Mouse (Mus musculus): ENCODE measurements around the gene Zfyve9.
"Not testable (repeated sequence)": the region's sequence is repeated elsewhere in the genome, so short reads cannot be mapped to it uniquely, and the experiment has no call there.

Gene Zfyve9

DNA sequence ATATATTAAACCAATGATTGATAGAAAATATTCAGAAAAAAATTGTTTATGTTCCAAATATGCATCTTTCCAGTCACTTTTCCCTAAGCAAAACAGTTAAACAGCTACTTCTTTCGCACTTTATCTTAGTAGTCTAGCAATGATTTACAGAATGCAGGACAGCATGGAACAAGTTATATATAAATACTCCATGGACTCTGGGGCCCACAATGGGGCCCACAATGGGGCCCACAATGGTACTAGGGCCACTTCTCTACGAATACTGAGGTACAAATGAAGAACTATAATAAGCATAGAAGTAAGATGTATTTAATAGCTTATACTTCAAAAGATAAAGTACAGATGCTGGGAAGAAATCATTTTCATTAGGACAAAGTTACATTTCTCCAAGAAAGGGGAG, 56.5 kb downstream of the Zfyve9 start:
- DNase-seq (ENCODE audit: low spot score in 2 of 2): no peak

DNA sequence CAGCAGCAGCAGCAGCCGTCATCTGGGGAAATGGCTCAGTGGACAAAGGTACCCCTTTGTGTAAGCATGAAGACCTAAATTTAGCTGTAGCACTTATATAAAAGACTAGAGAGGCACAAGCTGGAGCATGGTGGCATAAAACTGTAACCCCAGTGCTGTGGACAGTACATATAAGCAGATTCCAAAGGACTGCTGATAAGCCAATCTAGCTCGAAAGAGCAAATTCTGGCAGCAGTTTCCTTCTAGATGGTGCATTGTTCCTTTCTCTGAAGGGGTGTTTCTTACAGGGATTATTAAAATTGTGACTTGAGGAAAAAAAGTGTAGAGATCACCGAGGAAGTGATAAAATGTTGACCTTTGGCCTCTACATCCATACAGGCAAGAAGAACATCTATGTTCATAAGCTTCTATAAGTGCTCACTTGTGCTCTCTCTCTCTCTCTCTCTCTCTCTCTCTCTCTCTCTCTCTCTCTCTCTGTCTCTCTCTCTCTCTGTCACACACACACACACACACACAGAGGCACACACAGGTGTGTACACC, 59.3 kb downstream of the Zfyve9 start:
- no peak for DNase-seq (ENCODE audit: low spot score in 2 of 2)

- DNase-seq (ENCODE audit: low spot score in 2 of 2): no peak
Measured at GRCm38 (mm10) chr4:108719349-108719748, 61.2 kb downstream of the Zfyve9 start, which contains the start of gene 3110021N24Rik. Gene 3110021N24Rik, plus strand, starts transcription at chr4:108719649.

DNA sequence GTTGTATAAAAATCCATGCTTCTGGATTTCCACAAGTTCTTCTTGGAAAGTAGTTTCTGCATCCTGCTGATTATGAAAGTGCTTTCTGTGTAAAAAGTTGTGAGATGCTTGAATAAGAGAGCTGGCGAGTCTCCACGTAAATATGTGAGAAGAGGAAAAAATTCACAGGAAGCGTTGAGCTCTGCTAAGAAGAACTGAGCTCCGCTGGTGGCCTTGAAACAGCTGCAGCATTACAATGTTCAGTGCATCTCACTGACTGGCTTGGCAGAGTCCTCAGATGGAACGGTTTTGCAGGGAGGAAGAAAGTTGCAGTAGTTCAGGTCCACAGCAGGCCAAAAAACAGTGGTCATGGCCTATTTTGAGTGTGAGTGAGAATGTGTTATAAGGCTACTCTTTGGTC, 72.4 kb downstream of the Zfyve9 start:
- no peak for DNase-seq (ENCODE audit: low spot score in 2 of 2)

- peak; percentile 35 to 43 for DNase-seq (ENCODE audit: low spot score in 2 of 2)
Measured at GRCm38 (mm10) chr4:108696934-108697333, 83.7 kb downstream of the Zfyve9 start.

DNA sequence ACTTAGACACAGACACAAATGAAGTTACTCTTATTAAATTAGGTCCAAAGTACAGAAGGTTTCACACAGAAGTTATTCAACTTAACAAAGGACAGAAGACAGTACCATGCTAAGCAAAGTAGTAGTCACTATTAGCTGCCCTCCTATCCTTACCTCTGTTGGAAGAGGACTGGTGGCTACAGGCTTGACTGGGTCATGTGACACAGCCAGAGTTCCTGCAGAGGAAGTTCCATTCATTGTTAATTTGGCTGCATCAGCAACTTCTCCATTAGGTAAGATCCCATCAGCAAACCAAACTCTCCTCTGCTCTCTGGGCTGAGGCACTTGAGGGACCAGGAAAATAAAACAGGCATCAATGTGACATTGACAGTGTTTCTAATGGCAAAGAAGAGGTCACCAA, 89.1 kb downstream of the Zfyve9 start:
- no peak for DNase-seq (ENCODE audit: low spot score in 2 of 2)

DNA sequence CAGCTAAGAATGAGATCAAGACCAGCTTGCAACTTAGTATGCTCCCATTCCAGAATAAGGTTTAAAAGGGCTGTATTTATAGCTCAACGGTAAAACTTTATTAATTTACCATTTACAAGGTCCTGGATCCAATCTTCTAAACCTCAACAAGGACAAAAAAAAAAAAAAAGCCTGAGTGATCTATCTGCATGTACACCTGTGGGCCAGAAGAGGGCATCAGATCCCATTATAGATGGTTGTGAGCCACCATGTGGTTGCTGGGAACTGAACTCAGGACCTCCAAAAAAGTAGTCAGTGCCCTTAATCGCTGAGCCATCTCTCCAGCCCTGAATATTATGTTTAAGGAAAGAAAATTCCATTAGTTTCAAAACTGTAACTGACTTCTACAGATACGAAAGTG, 90.1 kb downstream of the Zfyve9 start:
- DNase-seq (ENCODE audit: low spot score in 2 of 2): no peak

- DNase-seq (ENCODE audit: low spot score in 2 of 2): not testable (repeated sequence)
Measured at GRCm38 (mm10) chr4:108687098-108687497, 93.5 kb downstream of the Zfyve9 start.

GRCm38 (mm10) chr4:108686156-108686555, 94.4 kb downstream of the Zfyve9 start:
- no peak for DNase-seq (ENCODE audit: low spot score in 2 of 2)

GRCm38 (mm10) chr4:108664407-108664806, 116.2 kb downstream of the Zfyve9 start:
- no peak for DNase-seq (ENCODE audit: low spot score in 2 of 2)

DNA sequence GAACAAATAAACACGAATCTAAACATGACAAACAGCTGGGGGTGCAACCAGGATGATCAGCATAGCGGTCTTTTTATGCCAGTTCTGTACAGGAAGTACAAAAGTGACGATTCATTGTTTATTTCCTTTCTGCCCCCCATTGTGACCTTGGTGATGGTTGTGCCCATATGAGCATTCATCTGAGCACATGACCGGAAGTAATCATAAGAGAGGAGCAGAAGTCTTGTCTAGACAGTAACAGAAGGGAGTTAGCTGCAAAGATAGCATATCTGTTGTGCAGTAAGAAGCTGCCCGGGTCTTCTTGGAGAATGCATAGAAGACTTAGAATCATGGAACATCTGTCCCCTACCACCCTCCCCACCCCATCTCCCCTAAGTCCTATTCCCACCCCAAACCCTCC, 141.8 kb downstream of the Zfyve9 start:
- DNase-seq (ENCODE audit: low spot score in 2 of 2): no peak

DNA sequence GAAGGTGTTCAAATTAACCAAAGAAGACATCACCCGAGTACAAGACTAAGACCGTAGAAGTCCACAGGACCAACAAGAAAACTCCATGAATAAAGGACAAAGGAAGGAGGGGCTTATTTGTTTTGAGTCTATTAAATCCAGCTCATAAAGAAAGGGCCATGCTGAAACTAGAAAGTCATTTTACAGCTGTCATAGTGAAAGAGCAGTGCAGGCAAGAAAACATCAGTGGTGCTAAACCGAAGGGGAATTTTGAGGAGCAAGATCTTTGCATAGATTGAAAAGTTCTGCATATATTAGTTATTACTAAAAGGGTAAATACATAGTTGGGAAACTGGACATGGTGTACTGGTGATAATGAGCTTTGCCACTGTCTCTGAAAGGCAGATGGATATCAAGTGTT, 142.9 kb downstream of the Zfyve9 start:
- DNase-seq (ENCODE audit: low spot score in 2 of 2): no peak

- DNase-seq (ENCODE audit: low spot score in 2 of 2): no peak
Measured at GRCm38 (mm10) chr4:108635101-108635500, 145.5 kb downstream of the Zfyve9 start.

GRCm38 (mm10) chr4:108634696-108635095, 145.9 kb downstream of the Zfyve9 start:
- no peak for DNase-seq (ENCODE audit: low spot score in 2 of 2)

DNA sequence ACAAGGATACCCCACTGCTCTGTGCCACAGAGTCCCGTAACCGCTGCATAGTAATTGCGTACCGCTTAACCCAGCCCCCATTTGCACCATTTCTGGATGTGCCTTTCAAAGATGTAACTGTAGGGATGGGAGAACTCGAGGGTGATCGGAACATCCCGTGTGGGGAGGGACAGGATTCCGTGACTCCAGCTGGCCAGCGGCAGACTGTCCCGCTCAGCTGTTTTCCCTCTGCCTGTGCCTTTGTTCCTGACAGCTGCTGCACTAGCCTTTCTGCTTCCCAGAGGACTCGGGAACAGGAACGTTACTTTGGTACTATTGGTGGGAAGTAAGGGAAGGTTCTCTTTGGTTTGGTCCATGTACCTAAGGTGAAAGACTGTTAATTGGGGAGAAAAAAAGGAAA, 146.9 kb downstream of the Zfyve9 start:
- DNase-seq (ENCODE audit: low spot score in 2 of 2): no peak

DNA sequence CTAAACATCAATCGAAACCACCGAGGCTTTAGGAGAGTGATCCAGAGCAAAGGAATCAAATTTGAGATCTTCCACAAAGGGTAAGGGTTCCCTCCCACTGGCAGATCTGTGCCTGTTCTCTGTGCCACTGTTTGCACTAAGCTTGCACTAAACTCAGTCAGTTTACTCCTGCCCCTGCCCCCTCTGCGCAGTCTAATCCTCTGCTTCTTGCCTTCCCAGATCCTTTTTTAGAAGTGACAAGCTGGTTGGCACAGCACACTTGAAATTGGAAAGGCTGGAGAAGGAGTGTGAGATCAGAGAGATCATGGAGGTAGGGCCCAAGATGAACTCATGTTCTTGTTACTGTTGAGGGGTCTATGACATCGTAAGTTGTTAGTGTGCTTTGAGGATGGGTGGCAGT, 149.0 kb downstream of the Zfyve9 start:
- peak in 1 of 2 experiments; percentile 36 for DNase-seq (ENCODE audit: low spot score in 2 of 2)

GRCm38 (mm10) chr4:108630096-108630495, 150.5 kb downstream of the Zfyve9 start:
- DNase-seq (ENCODE audit: low spot score in 2 of 2): no peak

DNA sequence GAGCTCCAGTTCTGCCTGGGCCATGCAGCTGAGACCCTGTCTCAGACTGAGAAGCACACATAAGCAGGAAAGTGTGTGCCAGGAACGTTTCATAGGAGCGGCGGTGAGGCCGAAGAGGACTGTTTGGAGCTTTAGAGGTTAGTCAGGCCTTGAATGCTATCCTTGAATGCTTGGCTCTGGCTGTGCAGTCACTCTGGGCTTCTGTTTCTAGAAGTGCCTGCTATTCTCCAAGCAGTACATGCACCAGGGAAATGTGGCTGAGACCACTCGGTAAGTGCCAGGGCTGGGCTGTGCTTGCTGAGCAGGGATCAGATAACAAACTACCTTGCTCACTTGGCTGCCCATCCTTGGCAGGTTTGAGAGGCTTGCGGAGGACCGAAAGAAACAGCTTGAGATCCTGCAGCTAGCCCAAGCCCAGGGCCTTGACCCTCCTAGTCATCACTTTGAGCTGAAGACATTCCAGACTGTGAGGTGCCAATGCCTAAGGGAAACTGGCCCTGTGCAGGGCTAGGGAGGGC, 151.2 kb downstream of the Zfyve9 start:
- DNase-seq (ENCODE audit: low spot score in 2 of 2): no peak

- no peak for DNase-seq (ENCODE audit: low spot score in 2 of 2)
Measured at GRCm38 (mm10) chr4:108627066-108627465, 153.5 kb downstream of the Zfyve9 start.

DNA sequence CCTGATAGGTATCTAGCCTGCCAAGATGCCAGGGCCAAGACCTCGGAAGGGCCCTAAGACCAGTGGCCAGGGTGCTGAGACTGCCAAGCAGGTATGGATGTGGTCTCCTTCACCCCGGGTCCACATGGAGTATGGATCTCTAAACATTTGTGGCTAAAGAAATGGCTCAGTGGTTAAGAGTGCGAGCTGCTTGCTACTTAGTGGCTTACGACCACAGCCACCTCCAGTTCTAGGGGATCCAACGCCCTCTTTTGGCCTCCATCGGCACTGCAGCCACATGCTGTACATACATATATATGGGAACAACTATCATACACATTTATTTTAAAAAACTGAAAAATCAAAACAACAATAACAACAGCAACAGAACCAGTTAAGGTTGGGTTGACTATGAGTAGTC, 159.1 kb downstream of the Zfyve9 start:
- peak in 1 of 2 experiments; percentile 30 for DNase-seq (ENCODE audit: low spot score in 2 of 2)

GRCm38 (mm10) chr4:108620536-108620935, 160.1 kb downstream of the Zfyve9 start:
- DNase-seq (ENCODE audit: low spot score in 2 of 2): peak in 1 of 2 experiments; percentile 44

- DNase-seq (ENCODE audit: low spot score in 2 of 2): peak; percentile 94 to 95
Measured at GRCm38 (mm10) chr4:108619587-108620341, 160.8 kb downstream of the Zfyve9 start, which contains the start of gene Cc2d1b. Gene Cc2d1b, plus strand, starts transcription at chr4:108619940.

DNA sequence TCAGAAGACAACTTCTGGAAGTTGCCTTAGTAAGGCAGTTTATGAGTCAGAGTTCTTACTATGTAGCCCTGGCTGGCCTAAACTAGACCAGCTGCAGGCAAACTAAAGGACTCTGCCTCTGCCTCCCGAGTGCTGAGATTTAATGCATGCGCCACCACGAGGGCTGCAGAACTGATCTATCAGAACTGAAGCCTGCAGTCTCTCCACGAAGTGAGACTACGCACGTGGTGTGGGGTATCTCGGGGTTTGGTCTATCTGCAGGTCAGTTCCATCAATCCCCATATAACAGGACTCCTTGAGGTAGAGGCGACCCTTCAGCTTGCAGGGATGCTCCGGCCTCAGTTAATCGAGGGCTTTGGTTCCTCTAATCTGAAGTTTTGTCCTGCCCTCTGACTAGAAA, 161.4 kb downstream of the Zfyve9 start:
- peak; percentile 58 to 65 for DNase-seq (ENCODE audit: low spot score in 2 of 2)

Data from right cerebral cortex, postnatal 10 days (tissue).